Mouse (Mus musculus) granulocyte monocyte progenitor cell, adult 5-6 weeks (primary cell): ENCODE data around the gene Mpg. TPM values are rescaled to one million over a fixed set of nuclear protein-coding genes. Genes with fewer than 3 reads are reported as not detected.

Experiments used
- ATAC-seq: replicated peaks from 2 replicates; pipeline ENCODE4 v1.8.0; 2016; ENCODE audit warnings: mild to moderate bottlenecking, moderate TSS enrichment, inconsistent platforms; ENCODE audit not compliant: poor library complexity, severe bottlenecking
- total RNA-seq, 2 experiments: library from RNA; stranded (forward) in 1 of 2; stranded (reverse) in 1 of 2; fragments of 200-712, 200-1000 nt in 1 of 2; fragments of >200 nt in 1 of 2; fragmentation: Nextera tagmentation in 1 of 2; gene quantifications; 2 replicates each; pipeline ENCODE4 v1.2.3; 2014 to 2017

The Mpg gene
- total RNA-seq (2014; fragmentation: Nextera tagmentation) (11.6 and 12.9 TPM in 2 replicates), total RNA-seq (2017) (4.4 and 5.7 TPM in 2 replicates)

DNA sequence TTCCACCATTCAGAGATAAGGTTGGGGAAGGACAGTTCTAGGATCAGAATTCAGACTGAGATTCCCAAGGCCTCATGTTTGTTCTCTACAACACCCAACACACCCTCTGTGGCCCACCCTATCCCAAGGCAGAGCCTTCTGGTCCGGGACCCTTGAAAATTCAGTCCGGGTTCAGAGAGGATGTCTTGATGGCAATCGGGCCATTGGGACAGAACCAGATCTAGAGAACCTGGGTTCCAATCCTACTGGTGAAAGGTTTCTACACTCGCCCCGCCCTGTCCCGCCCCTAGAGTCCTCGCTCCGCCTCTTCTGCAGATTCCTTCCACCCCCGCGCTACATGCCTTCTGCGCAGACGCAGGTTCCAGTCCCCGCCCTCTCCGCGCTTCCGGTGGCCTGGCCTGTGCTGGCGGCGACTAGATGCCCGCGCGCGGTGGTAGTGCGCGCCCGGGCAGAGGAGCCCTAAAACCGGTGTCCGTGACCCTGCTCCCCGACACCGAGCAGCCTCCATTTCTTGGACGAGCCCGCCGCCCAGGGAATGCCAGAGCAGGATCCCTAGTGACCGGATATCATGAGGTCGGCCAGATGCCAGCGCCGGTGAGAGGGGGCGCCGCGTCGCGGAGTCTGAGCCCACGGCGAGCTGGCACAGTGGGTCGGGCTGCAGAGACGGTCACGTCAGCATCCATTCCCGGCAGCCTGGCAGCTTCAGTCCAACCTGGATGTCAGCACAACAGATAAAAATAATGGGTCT is at the start of gene Mpg:
Gene Mpg (plus strand): TSS at position 382 of the 748 bp plus-strand sequence.
- ATAC-seq: peak; percentile 67

- ATAC-seq: no peak
These were observed 47.8 kb upstream of the Mpg start for GRCm38 (mm10) chr11:32178506-32178905.

DNA sequence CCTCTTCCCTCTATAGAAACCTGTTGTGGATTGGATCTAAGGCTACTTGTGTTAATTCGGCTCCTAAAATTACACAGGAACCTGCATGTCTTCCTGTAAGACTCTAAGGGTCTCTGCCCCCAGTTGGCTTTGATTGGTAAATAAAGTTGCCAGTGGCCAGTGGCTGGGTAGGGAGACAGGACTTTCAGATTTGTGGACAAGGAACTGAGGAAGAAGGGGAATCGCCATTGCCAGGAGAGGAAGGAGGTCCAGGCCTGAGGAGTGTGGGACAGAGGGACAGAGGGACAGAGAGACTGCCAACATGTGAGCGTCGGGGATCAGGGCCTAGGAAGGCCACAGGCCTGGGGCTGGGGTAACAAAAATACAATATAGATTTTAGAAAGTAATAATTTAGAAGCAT is 45.1 kb upstream of the Mpg start:
- no peak for ATAC-seq

- ATAC-seq: peak; percentile 96
These were observed 44.1 kb upstream of the Mpg start for GRCm38 (mm10) chr11:32181973-32182868.

DNA sequence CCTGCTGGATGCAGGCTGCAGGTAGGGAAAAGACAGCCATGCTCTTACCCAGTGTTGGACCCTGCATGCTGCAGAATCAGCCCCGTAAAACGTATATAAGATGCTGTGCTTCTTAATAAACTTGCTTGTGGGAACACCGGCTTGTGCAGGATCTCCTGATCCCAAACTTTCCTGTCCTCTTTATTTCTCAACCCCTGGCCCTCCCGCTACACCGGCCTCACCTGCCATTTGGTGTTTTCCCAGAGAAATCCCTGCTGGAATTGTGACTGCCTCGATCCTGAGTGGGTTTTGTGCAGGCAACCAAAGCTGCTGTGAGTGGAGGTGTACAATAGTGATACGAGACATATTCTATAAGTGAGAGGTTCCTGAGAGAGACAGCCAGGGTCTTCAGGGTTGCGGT is 41.8 kb upstream of the Mpg start:
- no peak for ATAC-seq

DNA sequence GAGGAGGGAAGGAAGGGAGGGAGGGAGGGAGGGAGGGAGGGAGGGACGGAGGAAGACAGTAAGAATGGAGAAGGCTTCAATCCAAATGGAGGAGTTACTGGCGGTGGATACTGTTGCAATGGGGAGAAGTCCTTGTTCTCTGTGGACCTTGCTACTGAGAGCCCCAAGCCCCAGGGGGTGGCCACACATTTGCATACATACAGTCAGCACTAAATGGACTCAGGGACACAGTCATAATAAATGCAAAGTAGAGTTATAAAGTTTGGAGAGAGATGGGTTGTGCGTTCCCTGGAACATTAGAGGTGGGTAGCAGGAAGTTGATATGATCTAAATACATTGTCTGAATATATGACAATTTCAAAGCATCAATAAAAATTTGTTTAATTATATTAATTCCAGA is 40.3 kb upstream of the Mpg start:
- no peak for ATAC-seq

- ATAC-seq: no peak
These were observed 39.0 kb upstream of the Mpg start for GRCm38 (mm10) chr11:32187256-32187655.

- ATAC-seq: no peak
These were observed 37.4 kb upstream of the Mpg start for GRCm38 (mm10) chr11:32188881-32189280.

DNA sequence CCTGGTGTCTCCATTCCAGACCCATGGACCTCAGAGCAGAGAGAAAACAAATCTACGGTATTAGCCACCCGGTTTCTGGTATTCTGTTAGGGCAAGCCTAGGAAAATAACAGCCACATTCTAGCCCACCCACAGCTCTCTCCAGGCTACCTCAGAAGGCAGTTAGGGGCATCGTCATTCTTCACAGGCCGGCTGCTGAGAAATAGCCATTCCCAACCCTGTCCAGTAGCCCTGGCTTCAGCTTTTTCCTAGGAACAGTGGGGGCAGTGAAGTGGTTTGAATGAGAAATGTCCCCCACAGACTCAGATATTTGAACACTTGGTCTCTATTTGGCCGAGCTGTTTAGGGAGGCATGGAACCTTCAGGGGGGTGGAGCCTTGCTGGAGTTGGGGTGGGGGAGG is 36.9 kb upstream of the Mpg start:
- ATAC-seq: no peak

DNA sequence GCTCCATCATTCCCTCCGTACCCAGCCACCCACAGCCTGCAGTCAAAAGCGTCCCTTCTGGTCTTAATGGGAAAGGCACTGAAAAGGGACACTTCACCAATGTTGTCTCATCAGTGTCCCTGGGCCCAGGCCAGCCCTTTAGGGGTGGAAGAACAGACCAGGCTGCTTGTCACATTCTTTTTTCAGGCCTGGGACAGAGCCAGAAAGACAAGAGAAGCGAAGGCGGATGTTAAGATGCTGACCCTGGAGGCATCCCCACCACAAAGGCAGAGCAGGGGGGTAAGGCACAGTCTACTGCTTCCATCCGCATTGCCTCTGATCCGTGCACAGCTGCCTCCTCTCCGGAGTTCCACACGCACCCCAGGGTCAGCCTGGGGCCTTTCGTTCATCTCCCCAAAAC is 36.2 kb upstream of the Mpg start:
- no peak for ATAC-seq

DNA sequence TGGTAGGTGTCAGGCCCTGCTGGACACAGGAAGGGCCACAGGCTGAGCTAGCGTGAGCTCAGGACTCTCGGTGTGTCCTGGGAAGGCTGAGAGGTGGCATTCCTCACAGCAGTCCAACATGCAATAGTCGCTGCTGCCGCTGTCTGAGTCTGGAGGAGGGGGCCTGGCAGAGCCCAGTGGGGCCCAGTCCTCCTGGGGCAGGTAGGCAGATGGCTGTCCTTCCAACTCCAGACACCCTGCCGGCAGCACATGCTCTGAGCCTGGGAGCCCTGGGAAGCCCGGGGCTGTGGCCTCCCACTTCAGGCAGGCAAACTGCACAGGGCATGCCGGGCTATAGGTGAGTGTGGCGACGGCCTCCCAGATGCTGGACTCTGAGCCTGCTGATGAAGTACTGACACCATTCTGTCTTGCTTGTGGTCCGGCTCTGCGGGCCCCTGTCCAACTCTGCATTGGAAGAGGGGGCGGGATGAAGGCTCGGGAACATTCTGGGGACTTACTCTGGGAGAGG is 35.6 kb upstream of the Mpg start:
- no peak for ATAC-seq

- ATAC-seq: no peak
These were observed 33.1 kb upstream of the Mpg start for GRCm38 (mm10) chr11:32193156-32193555.

- ATAC-seq: no peak
These were observed 32.2 kb upstream of the Mpg start for GRCm38 (mm10) chr11:32194086-32194485.

DNA sequence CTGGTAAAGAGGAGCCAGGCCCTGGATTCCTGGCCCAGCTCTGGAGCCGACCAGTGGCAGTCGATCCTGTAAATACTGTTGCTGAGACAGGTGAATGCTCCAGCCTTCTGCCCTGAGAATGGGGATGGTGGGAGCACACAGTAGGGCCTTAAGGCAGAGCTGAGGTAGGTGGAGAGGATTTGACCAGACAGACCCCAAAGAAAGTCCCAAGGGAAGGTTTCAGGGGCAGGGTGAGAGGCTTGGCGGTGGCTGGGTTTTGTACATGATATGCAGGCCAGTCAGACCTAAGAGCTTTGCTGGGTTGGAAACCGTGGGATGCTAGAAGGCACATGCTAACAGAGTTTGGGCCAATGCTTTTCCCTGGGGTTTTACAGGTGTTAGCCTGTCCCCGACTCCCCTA is 31.7 kb upstream of the Mpg start:
- ATAC-seq: no peak

- peak; percentile 39; the same call in 1 of the 2 replicates for ATAC-seq
These were observed 30.3 kb upstream of the Mpg start for GRCm38 (mm10) chr11:32195867-32196540.

- no peak for ATAC-seq
These were observed 29.6 kb upstream of the Mpg start for GRCm38 (mm10) chr11:32196727-32197126.

DNA sequence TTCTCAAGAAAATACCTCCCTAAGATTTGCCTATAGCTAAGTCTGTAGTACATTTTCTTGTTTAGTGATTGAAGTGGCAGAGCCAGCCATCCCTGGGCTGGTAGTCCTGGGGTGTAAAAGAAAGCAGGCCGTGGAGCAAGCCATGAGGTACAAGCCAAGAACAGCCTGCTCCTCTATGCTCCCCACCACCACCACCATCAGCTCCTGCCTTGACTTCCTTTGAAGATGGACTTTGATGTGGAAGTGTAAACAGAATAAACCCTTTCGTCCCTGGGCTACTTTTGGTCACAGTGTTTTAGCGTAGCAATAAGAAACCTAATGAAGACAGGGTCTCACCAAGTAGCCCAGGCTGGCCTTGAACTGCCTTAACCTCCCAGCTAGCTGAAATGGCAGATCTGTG is 28.5 kb upstream of the Mpg start:
- ATAC-seq: no peak

- 0 out of 2 replicates have a peak, but pooled peaks have one; percentile 24 for ATAC-seq
These were observed 27.9 kb upstream of the Mpg start for GRCm38 (mm10) chr11:32198256-32198955.

DNA sequence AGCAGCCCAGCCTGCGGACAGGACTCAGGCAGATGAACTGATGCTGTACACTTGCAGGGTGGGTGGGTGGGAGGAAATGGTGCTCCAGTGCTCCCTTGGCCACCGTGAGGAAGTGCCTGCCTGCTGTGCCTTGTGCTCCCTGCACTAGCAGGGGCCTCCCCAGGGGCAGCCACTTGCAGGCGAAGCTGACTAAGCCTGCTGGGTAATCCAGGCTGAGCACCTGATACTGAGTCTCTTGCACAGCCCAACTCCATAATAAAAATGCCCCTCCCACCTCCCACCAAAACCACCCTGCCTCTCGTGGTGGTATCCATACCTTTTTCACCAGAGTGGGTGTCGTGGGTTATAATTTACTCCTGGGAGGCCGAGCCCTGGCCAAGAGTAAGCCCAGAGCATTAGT is 27.1 kb upstream of the Mpg start:
- ATAC-seq: 0 out of 2 replicates have a peak, but pooled peaks have one; percentile 12

GRCm38 (mm10) chr11:32200075-32200601 is 26.2 kb upstream of the Mpg start, which contains the start of gene Il9r:
Gene Il9r (minus strand): TSS chr11:32200279.
- ATAC-seq: no peak
